Mouse (Mus musculus) heart, postnatal 10 days (tissue): ENCODE measurements around the gene Olfr1463. TPM values are rescaled to one million over a fixed set of nuclear protein-coding genes. Genes with fewer than 3 reads are reported as not detected.

ENCODE experiments used
- DNase-seq, 2 experiments: peaks; one replicate each; pipeline ENCODE4 v3.0.0; 2021
- intact Hi-C: fragments of 180-260 bp; cut with DNase I; formaldehyde crosslinking; loops from one replicate; pipeline ENCODE4 v1.15.1; 2025
- total RNA-seq, 2 experiments: library from RNA; stranded (reverse); gene quantifications; 2 replicates each; pipeline ENCODE4 v1.2.3; 2021

Olfr1463 gene
- not detected for total RNA-seq

- DNase-seq = no peak
- intact Hi-C loops = no loop called here
Measured at GRCm38 (mm10) chr19:13231028-13231427, at the start of gene Olfr1463. TSS of gene Olfr1463 (plus strand) at chr19:13231328.

DNA sequence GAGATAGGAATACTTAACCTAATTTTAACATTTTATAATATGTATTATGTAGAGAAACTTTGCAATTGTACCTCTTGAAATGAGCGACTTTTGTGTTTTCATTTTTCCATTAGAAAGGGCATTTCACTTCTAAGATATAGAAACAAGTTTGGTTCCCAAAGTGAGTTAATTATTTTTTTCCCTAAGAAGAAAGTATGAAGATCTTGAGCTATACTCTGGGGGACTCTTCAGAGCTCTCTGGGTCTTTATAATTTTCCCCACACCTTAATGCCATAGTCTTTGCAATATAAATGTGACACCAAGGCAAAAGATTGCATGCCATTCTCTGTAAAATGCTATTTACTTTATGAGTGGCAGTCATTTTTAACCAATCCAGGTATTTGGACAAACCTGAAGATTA, 45.7 kb upstream of the Olfr1463 start, which contains the start of gene Olfr1462:
Gene Olfr1462 (plus strand): TSS at position 301 of the 400 bp plus-strand sequence.
- intact Hi-C loops = no loop called here
- no peak for DNase-seq

GRCm38 (mm10) chr19:13221666-13222065, 9.5 kb upstream of the Olfr1463 start:
- intact Hi-C loops = no loop called here
- DNase-seq = no peak

Other genes starting within 250 kb of the Olfr1463 start
- not detected for gene Olfr1451, start 236.3 kb upstream of the Olfr1463 start, total RNA-seq
- gene Olfr1453, start 203.0 kb upstream of the Olfr1463 start, total RNA-seq = not detected
- not detected for gene Olfr1454, start 170.7 kb upstream of the Olfr1463 start, total RNA-seq
- not detected for gene Olfr1457, start 133.4 kb upstream of the Olfr1463 start, total RNA-seq
- not detected for gene Olfr1458, start 124.6 kb upstream of the Olfr1463 start, total RNA-seq
- gene Olfr1459, start 81.8 kb upstream of the Olfr1463 start, total RNA-seq = under 1 TPM; 0.02 to 0.05 TPM
- gene Olfr1461, start 68.3 kb upstream of the Olfr1463 start, total RNA-seq = not detected
- gene Olfr1462, start 45.6 kb upstream of the Olfr1463 start, total RNA-seq = not detected
- not detected for gene Olfr1465, start 84.2 kb downstream of the Olfr1463 start, total RNA-seq
- not detected for gene Olfr1466, start 107.5 kb downstream of the Olfr1463 start, total RNA-seq
- not detected for gene Olfr1467, start 130.9 kb downstream of the Olfr1463 start, total RNA-seq
- not detected for gene Olfr1469, start 176.5 kb downstream of the Olfr1463 start, total RNA-seq
- not detected for gene Olfr1471, start 212.1 kb downstream of the Olfr1463 start, total RNA-seq
- gene Olfr1472, start 224.8 kb downstream of the Olfr1463 start, total RNA-seq = not detected
- not detected for gene Olfr1474, start 238.2 kb downstream of the Olfr1463 start, total RNA-seq
- gene Olfr1475, start 248.9 kb downstream of the Olfr1463 start, total RNA-seq = not detected